Mouse (Mus musculus): ENCODE data around the gene Rbck1.

DNA sequence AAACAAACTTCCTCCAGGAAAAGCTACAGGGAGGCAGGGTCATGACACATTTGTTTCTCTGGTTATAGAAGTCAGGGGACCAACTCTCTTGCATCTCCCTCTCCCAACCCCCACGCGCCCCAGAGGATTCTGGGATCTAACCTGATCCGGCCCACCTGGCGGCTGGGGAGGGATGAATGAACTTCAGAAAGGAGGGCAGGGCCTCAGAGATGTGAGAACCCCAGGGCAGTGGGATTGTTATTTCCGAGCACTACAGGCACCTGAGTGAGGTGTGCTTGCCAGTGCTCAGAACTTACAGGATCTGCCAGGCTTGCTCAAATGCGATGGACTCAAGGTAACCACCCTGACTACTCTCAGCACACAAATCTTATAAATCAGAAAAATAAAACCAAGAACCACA, 12.9 kb upstream of the Rbck1 start:
- TF ChIP-seq CTCF (IDR thresholded peaks at IDR 0.05; ENCODE audit: borderline replicate concordance, control insufficient read depth, extremely low read depth, insufficient read depth, low read length, poor library complexity) (no peak), POLR2A (IDR thresholded peaks at IDR 0.05; ENCODE audit: control insufficient read depth, extremely low read depth, insufficient read depth, low read length, poor library complexity) (no peak)

Data from thymus, adult 2 months (tissue).